Mouse (Mus musculus) limb, embryonic 13.5 days (tissue): ENCODE measurements around the gene Tyrobp. TPM values are rescaled to one million over a fixed set of nuclear protein-coding genes. Genes with fewer than 3 reads are reported as not detected.

ENCODE experiments used
- ATAC-seq: fragments of 200-750 bp; cut with Nextera tagmentation; 2 replicates; pipeline ENCODE4 v1.8.0; 2017; ENCODE audit warnings: low read depth, moderate number of reproducible peaks, moderate TSS enrichment; ENCODE audit not compliant: low FRiP score
- H3K27ac ChIP-seq: fragments of 300-500 bp; sonication (generic); 2 replicates; pipeline ENCODE4 v1.5.1; 2015; ENCODE audit warnings: inconsistent platforms, mild to moderate bottlenecking, moderate library complexity
- H3K27me3 ChIP-seq: fragments of 300-500 bp; sonication (generic); 2 replicates; pipeline ENCODE4 v1.6.1; 2015; ENCODE audit warnings: mild to moderate bottlenecking, inconsistent platforms
- H3K36me3 ChIP-seq: fragments of 300-500 bp; sonication (generic); 2 replicates; pipeline ENCODE4 v1.6.1; 2015; ENCODE audit warnings: inconsistent platforms, mild to moderate bottlenecking, moderate library complexity
- H3K4me1 ChIP-seq: fragments of 300-500 bp; sonication (generic); 2 replicates; pipeline ENCODE4 v1.6.1; 2015; ENCODE audit warnings: inconsistent platforms
- H3K4me2 ChIP-seq: fragments of 300-500 bp; sonication (generic); replicated peaks from 2 replicates; pipeline ENCODE4 v1.6.1; 2015; ENCODE audit warnings: inconsistent platforms, mild to moderate bottlenecking, moderate library complexity
- H3K4me3 ChIP-seq: fragments of 300-500 bp; sonication (generic); 2 replicates; pipeline ENCODE4 v1.5.1; 2015; ENCODE audit warnings: moderate library complexity, mild to moderate bottlenecking, inconsistent platforms
- H3K9ac ChIP-seq: fragments of 300-500 bp; sonication (generic); 2 replicates; pipeline ENCODE4 v1.6.1; 2015; ENCODE audit warnings: mild to moderate bottlenecking, inconsistent platforms
- H3K9me3 ChIP-seq: fragments of 300-500 bp; sonication (generic); 2 replicates; pipeline ENCODE4 v1.6.1; 2016; ENCODE audit warnings: inconsistent platforms
- WGBS: fragments of 180-500 bp; shearing (Covaris S2); methylation state at CpG from one replicate; pipeline ENCODE4 v1.1.7; 2015; 5-methylcytosine and 5-hydroxymethylcytosine counted together
- polyA plus RNA-seq: library from polyadenylated mRNA; unstranded; fragments of >200 nt; fragmentation: Nextera tagmentation; extraction: Ambion mirVana; gene quantifications from 2 replicates; pipeline ENCODE4 v1.2.1, GENCODE M21; 2015

The Tyrobp gene
- polyA plus RNA-seq, 1 experiment from 2014 or later, result 32.7 TPM

DNA sequence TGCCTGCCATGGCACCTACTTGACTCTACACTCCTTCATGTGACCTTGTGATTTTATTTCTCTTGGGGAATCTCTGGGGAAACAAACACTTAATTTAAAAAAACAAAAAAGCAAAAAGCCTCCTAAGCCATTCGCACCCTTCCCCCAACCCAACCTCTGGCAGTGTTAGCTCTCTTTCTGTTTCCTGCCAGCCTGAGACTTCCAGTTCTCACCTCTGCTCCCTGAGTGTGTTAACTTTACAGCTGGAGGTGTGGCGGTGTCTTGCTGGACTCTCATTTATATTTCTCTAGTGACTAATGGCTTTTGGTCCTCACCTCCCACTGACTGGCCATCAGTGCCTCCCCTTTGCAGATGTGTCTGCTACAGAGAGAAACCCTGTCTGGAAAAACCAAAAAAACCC lies 3.8 kb upstream of the Tyrobp start:
- 42% methylated on average over 2 of the region's 2 CpGs for WGBS
- no peak overlapping the region for H3K4me3 ChIP-seq
- no peak for ATAC-seq

DNA sequence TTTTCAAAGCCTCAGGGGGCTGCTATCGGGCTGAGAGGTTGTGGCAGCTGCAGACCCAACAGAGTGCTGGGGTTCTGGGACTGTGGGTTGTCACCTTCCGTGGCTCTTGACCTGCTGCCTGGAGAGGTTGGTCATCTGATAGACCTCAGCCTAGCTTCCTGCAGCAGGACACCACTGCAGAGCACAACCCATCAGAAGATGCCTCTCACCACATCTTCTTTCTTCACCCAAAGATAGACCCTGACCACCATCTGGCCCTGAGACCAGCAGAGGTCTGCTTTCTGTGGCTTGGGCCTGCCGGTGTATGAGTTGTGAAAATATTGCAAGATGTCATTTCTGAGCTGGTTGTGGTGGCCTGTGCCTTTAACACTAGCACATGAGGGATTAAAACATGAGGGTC lies 2.5 kb upstream of the Tyrobp start:
- no peak overlapping the region for H3K27ac ChIP-seq
- H3K27me3 ChIP-seq, result peaks cover 9% of the 10 kb centered on the region; the same call in 1 of the 2 replicates
- ATAC-seq, result no peak
- no peaks in the 10 kb centered on the region for H3K4me1 ChIP-seq
- H3K4me3 ChIP-seq, result no peak overlapping the region
- no peaks in the 10 kb centered on the region for H3K36me3 ChIP-seq
- H3K4me2 ChIP-seq, result no peak overlapping the region
- no peaks in the 10 kb centered on the region for H3K9me3 ChIP-seq
- no peak overlapping the region for H3K9ac ChIP-seq
- WGBS, result 73% methylated on average over 3 of the region's 3 CpGs

More for the DNA sequence above, 3.8 kb upstream of the Tyrobp start:
- Histone ChIP-seq H3K4me1 (no peaks in the 10 kb centered on the region), H3K9ac (no peak overlapping the region), H3K36me3 (no peaks in the 10 kb centered on the region), H3K27ac (no peak overlapping the region), H3K4me2 (no peak overlapping the region), H3K27me3 (peaks cover 9% of the 10 kb centered on the region; the same call in 1 of the 2 replicates), H3K9me3 (no peaks in the 10 kb centered on the region)

DNA sequence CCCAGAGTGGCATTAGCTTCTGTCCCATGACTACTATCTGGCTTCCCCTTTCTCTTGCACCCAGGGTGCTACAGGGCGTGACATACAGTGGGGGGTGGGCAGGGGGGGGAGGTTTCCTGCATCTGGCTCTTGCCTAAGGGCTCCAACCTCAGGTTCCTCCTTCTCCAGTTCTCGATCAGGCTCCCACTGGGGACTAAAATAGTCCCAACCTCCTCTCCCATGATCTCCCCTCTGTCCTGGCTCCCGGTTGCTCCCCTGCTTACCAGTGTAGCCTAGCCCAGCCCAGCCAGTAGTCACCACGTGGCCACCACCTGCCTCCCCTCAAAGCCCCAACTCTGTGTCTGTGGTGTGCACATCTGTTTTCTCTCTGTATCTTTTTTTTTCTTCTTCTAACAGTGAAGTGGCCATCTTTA lies 819 bp upstream of the Tyrobp start:
- 42% methylated on average over 4 of the region's 4 CpGs for WGBS
- Histone ChIP-seq H3K27me3 (peaks cover 9% of the 10 kb centered on the region; the same call in 1 of the 2 replicates), H3K9ac (no peak overlapping the region), H3K36me3 (no peaks in the 10 kb centered on the region), H3K9me3 (no peaks in the 10 kb centered on the region), H3K4me2 (no peak overlapping the region), H3K27ac (no peak overlapping the region), H3K4me1 (no peaks in the 10 kb centered on the region), H3K4me3 (no peak overlapping the region)
- ATAC-seq, result no peak

DNA sequence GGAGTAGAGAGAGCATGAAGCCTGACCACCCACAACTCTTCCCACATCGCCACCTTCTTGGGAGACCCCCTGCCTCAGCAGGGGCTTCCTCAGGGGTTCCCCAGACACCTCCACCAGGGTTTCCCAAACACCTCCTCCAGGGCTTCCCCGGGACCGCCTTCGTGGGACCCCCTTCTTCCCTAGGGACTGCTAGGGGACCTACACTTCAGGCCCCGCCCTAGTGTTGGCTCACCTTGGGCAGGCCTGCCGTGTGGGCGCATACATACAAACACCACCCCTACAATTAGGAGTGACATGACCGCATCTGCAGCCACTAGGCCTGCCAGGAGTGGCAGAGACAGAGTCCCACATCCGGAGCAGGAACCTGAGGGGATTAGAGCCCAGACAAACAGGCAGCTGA lies 4.3 kb downstream of the Tyrobp start:
- 67% methylated on average over 9 of the region's 9 CpGs for WGBS
- H3K4me2 ChIP-seq, result no peak overlapping the region
- H3K27me3 ChIP-seq, result peaks cover 29% of the 10 kb centered on the region
- H3K9ac ChIP-seq, result no peak overlapping the region
- no peak overlapping the region for H3K27ac ChIP-seq
- peaks cover 12% of the 10 kb centered on the region for H3K4me1 ChIP-seq
- H3K9me3 ChIP-seq, result peaks cover 14% of the 10 kb centered on the region
- H3K4me3 ChIP-seq, result no peak overlapping the region
- ATAC-seq, result no peak
- no peaks in the 10 kb centered on the region for H3K36me3 ChIP-seq

DNA sequence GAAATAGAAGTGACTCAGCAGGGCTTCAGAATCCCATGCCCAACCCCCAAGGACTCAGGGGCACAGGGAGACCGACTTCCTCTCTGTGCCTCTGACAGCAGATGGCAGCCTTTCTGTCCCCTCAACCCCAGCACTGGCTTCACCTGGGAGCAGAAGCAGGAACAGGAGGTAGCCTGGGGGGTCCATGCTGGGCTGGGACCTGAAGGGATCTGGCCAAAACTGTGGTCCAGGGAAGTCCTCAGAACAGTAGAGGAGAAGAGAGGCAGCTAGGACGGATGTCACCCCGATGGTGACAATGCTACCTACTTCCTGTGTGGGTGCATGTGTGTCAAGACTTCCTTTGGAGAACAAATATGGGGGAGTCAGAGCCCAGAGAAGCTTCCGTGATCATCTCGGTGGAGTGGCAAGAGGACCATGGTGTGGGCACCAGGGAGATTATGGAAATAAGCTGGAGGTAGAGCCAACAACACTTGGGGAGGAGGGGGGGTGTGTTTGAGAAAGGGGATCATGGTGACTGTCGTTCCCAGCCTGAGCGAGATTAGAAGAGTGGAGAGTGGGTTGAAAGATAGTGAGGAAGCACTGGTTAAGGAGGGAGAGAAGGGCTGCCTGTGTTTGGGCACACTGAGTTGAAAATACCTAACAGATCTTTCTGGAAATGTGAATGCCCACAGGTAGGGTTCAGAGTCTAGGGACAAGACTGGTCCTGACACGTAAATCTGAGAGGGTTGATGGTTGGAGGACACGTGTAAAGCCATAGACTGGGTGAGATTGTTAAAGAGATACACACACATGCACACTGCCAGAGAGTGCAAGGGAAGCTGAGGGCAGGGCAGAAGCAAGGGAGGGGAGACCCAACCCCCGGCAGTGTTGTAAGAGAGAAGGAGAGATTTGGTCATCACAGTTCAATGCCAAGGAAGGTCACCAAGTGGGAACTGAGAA lies 6.3 kb downstream of the Tyrobp start, which contains the start of gene Hcst:
TSS of gene Hcst (minus strand) at position 294 of the 939 bp plus-strand sequence.
- H3K4me3 ChIP-seq, result no peak within 1 kb of the TSS
- no peak for ATAC-seq
- no peak within 1 kb of the TSS for H3K9ac ChIP-seq
- peaks cover 43% of the 10 kb centered on the region for H3K27me3 ChIP-seq
- no peak within 1 kb of the TSS for H3K27ac ChIP-seq
- no peaks in the 10 kb centered on the region for H3K36me3 ChIP-seq
- no peak within 1 kb of the TSS for H3K4me2 ChIP-seq
- H3K9me3 ChIP-seq, result peaks cover 14% of the 10 kb centered on the region
- H3K4me1 ChIP-seq, result peaks cover 19% of the 10 kb centered on the region
- WGBS, result 75% methylated on average over 10 of the region's 10 CpGs

DNA sequence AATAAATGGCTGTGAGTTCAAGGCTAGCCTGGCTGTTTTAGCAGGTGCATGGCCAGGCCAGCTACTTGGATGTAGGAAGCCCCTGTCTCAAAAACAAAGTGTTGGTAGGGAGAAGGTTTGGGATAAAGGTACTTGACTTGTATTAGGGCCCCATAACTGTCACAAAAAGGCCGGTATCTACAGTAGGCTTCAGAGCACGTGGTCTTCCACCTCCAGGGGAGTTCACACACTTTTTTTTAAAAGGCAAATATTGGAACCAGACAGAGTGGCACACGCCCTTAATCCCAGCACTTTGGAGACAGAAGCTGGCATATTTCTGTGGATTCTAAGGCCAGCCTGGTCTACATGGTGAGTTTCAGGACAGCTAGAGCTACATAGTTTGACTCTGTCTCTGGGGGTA lies 7.1 kb downstream of the Tyrobp start:
- Histone ChIP-seq H3K9ac (no peak overlapping the region), H3K27me3 (peaks cover 43% of the 10 kb centered on the region), H3K9me3 (peaks cover 14% of the 10 kb centered on the region), H3K4me3 (no peak overlapping the region), H3K27ac (no peak overlapping the region), H3K4me1 (peaks cover 19% of the 10 kb centered on the region), H3K36me3 (peaks cover 6% of the 10 kb centered on the region; the same call in 1 of the 2 replicates), H3K4me2 (no peak overlapping the region)
- 88% methylated on average over 3 of the region's 3 CpGs for WGBS
- ATAC-seq, result no peak

DNA sequence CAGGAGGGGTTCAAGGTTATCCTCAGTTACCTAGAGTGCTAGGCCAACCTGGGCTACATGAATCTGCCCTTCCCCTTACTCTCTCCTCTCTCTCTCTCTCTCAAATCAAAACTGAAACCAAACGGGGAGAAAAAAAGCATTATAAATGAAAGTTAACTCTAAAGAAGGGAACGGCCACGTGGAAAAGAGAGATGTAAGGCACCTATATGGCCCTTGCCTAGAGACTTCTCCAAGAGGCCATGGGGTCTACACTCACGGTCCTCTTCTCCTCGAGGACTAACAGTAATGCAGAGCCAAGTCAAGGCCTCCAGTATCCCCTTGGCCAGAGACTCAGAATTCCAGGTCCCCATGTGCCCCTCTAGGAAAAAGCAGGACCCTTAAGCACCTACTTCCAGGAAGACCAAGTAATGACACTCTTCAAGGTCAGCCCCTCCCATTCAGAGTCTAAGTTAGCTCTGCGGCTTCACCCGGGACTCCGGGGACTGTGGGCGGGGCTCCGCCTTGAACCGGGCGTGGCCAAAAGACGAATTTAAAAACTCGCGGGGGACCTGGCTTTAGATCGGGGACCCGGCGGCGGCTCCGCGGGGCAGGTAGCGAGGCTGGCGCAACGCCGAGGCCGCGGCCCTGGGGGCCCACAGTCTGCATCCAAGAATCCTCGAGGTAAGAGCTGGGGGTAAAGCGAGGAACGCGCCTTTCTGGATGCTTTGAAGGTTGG lies 7.8 kb downstream of the Tyrobp start, which contains the start of gene Nfkbid:
TSS of gene Nfkbid (plus strand) at position 558 of the 715 bp plus-strand sequence.
- H3K9me3 ChIP-seq, result peaks cover 14% of the 10 kb centered on the region
- WGBS, result 12% methylated on average over 31 of the region's 31 CpGs
- ATAC-seq, result no peak

DNA sequence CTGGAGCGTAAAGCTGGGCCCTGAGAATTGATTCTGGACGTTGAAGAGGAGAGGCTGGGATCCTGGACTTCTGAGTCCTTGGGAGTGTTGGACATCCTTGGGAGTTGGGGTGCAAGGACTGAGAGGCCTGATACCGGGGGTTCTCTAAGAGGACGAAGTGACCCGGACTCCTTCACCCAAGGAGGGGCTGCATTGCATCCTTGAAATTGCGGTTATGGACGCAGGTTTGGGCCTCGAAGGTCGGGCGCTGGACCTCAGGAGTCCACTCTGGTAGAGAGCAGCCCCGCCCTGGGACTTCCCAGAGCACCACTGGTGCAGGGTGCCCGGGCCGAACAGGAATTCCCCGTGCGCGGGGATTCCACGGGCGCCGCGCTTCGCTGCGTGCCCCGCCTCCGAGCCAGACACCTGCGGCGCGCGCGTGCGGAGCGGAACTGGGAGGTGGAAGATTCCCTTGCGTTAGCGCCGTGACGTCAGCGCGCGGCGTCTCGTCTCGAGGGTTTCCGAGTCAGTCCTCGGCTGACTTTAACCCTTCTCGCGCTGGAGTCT lies 8.4 kb downstream of the Tyrobp start:
- peak overlapping the region; percentile 63 for H3K4me3 ChIP-seq
- peak overlapping the region; percentile 72 for H3K9ac ChIP-seq
- peak overlapping the region; percentile 95 for H3K4me2 ChIP-seq
- peaks cover 43% of the 10 kb centered on the region for H3K27me3 ChIP-seq
- WGBS, result under 1% methylated on average over 45 of the region's 45 CpGs
- H3K27ac ChIP-seq, result no peak overlapping the region
- H3K4me1 ChIP-seq, result peaks cover 19% of the 10 kb centered on the region
- H3K9me3 ChIP-seq, result peaks cover 14% of the 10 kb centered on the region
- H3K36me3 ChIP-seq, result peaks cover 10% of the 10 kb centered on the region
- ATAC-seq, result peak; percentile 75

More for the DNA sequence above, 7.8 kb downstream of the Tyrobp start, which contains the start of gene Nfkbid:
- H3K36me3 ChIP-seq, result peaks cover 10% of the 10 kb centered on the region; the same call in 1 of the 2 replicates
- no peak within 1 kb of the TSS for H3K27ac ChIP-seq
- H3K4me3 ChIP-seq, result peak within 1 kb of the TSS; percentile 63
- H3K9ac ChIP-seq, result peak within 1 kb of the TSS; percentile 72
- peak within 1 kb of the TSS; percentile 95 for H3K4me2 ChIP-seq
- H3K27me3 ChIP-seq, result peaks cover 43% of the 10 kb centered on the region
- H3K4me1 ChIP-seq, result peaks cover 19% of the 10 kb centered on the region

DNA sequence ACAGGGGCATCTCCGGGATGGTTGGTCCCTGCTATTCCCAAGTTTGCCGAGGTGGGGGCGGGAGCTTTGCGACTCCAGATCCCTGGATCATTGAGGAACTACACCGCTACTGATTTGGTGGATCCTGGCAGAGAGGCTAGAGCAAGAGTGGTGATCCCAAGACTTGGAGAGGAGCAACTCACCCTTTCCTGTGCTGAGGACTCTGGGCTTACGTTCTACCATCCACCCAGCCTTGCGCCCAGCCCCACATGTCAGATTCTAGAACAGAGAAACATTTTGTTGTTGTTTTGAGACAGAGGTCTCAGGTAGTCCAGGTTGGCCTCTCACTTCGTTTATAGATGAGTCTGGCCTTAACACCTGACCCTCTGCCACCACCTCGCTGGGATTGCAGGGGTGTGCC lies 9.0 kb downstream of the Tyrobp start:
- Histone ChIP-seq H3K27ac (no peak overlapping the region; the same call in 1 of the 2 replicates), H3K27me3 (peaks cover 43% of the 10 kb centered on the region), H3K9me3 (peaks cover 14% of the 10 kb centered on the region), H3K4me3 (peak overlapping the region; percentile 63), H3K4me1 (peaks cover 19% of the 10 kb centered on the region), H3K9ac (peak overlapping the region; percentile 72), H3K4me2 (peak overlapping the region; percentile 95), H3K36me3 (peaks cover 10% of the 10 kb centered on the region)
- 0 out of 2 replicates have a peak, but pooled peaks have one; percentile 10 for ATAC-seq
- WGBS, result 10% methylated on average over 9 of the region's 9 CpGs

DNA sequence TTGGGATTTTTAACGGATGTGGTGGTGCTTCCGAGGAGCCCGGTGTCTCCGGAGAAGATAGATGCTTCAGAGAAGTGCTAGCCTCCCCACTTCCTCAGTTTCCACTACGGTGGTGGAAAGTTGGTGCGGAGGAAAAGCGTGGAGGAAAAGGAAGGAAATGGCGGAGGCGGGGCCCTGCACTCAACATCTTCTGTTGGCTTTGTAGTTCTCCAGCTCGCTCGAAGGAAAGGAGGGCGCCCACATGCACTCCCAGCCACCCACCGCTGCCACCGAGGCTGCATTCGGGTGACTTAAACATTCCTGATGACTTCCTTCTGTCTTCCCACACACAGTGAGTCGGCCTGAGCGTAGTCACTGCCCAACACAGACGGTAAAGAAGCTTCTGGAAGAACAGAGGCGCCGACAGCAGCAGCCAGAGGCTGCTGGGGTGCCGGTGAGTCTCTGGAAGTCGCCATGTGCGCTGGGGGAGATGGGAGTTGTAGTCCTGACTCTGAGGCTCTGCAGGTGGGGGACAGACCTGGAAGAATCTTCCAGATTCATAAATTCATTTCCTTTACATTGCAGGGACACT lies 9.6 kb downstream of the Tyrobp start:
- peak overlapping the region; percentile 63 for H3K4me3 ChIP-seq
- 47% methylated on average over 23 of the region's 23 CpGs for WGBS

DNA sequence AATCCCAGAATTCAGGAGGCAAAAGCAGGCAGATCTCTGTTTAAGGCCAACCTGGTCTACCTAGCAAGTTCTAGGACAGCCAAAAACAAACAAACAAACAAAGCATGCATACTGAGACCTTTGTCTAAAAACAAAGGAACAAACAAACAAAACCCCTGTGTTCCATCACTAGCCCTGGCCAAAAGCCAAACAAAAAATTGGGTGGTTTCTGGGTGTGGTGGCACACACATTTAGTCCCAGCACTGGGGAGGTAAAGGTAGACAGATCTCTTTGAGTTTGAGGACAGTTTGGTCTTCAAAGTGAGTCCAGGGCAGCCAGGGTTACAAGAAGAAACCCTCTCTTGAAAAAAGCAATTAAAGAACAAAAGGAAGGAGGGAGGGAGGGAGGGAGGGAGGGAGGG lies 15.8 kb downstream of the Tyrobp start:
- Histone ChIP-seq H3K4me3 (no peak overlapping the region), H3K36me3 (peaks cover 10% of the 10 kb centered on the region), H3K9ac (no peak overlapping the region), H3K27me3 (no peaks in the 10 kb centered on the region), H3K9me3 (no peaks in the 10 kb centered on the region), H3K4me1 (no peaks in the 10 kb centered on the region), H3K4me2 (no peak overlapping the region), H3K27ac (no peak overlapping the region)
- ATAC-seq, result no peak

More for the DNA sequence above, 9.6 kb downstream of the Tyrobp start:
- no peak; the same call in 1 of the 2 replicates for ATAC-seq
- Histone ChIP-seq H3K9ac (peak overlapping the region; percentile 72), H3K27me3 (peaks cover 43% of the 10 kb centered on the region), H3K4me2 (peak overlapping the region; percentile 95), H3K9me3 (peaks cover 14% of the 10 kb centered on the region), H3K27ac (peak overlapping the region; percentile 48; the same call in 1 of the 2 replicates), H3K4me1 (peaks cover 19% of the 10 kb centered on the region), H3K36me3 (peaks cover 10% of the 10 kb centered on the region)
